Mouse (Mus musculus) liver, adult 2 months (tissue): ENCODE measurements at regions not wholly inside any gene's neighbourhood (a gene's known extent, or its start where the extent isn't known, plus 50 kb on each side); places are given as distances from the start of the nearest gene placed in this dataset.
"Not testable (repeated sequence)": the region's sequence is repeated elsewhere in the genome, so short reads cannot be mapped to it uniquely, and the experiment has no call there.

Experiments used
- CTCF ChIP-seq: fragments of 200-500 bp; IDR thresholded peaks from 2 replicates; pipeline ENCODE4 v1.5.1; 2011; ENCODE audit warnings: low read depth, low read length, control low read depth
- POLR2A ChIP-seq: fragments of 200-500 bp; IDR thresholded peaks from 2 replicates; pipeline ENCODE4 v1.6.1; 2011; ENCODE audit warnings: low read length, control low read depth; ENCODE audit not compliant: insufficient read depth; ENCODE audit errors: extremely low read depth

DNA sequence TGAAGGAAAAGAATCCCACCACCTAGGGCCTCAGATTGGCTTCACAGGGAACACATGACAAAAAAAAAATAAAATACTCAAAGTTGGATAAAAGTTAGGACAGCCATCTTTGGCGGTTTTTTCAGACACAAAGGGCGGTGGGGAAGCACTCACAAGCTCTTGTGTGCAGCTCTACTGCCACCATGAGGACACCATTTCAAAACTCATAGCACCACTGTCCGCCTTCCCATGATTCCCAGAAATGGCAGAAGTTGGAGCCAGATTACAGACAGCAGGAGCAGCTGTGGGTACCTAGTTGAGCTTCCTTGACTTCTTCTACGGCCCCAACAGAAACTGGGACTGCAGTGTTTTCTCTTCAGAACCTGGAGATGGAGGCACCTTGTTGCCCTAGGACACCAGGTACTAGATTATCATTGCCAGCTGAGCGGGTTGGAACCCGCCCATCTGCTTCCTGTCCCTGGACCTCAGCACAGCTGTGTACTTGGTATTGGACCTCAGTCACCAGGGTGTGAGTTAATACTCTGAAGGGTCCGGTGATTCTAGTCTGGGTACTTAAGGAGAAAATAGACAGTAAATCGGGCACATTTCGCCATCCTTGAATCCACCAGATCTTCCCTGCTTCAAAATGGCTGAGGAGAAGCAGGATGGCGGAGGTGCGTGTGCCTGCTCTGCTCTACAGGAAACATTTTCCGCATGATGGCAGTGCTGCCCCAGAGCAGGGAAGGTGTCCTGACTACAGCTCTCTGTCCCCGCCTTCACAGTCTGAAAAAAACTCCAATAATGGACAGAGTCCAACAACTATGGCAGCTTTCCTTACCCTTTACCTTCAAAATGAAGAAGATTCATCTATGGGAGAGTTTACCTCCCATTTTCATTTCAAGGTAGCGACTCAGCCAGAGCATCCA, 144.1 kb upstream of the Olfr1324 start:
- TF ChIP-seq CTCF, POLR2A: not testable (repeated sequence)
